Mouse (Mus musculus): ENCODE results near the gene Olfr108. TPM values are rescaled to one million over a fixed set of nuclear protein-coding genes. Genes with fewer than 3 reads are reported as not detected.

Gene Olfr108
- polyA plus RNA-seq (2014; fragmentation: Nextera tagmentation; extraction: Ambion mirVana) = not detected in 2 replicates

DNA sequence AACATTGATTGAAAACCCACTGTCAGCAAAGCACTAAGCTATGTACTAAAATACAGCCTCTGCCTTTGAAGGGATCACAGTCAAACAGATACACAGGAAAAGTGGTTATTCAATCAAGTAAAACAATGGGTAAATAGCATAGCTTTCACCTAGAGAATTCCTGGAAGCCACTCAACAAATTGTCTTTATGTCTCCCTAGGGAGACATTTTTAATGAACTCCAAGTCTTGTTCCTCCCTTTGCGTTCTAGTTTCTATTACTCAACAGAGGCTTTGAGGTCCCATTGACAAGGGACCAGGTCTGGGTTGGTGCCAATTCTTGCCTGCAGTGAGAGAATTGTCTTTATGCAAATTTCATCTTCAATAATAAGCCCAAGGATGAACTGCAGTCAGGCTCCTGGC, at the start of gene Olfr108:
TSS of gene Olfr108 (plus strand) at position 301 of the 400 bp plus-strand sequence.
- H3K27ac ChIP-seq (ENCODE audit: low read depth, low read length) = no peak within 1 kb of the TSS
- no peak within 1 kb of the TSS for H3K4me3 ChIP-seq (ENCODE audit: low read depth, low read length)
- no peaks in the 10 kb centered on the region for H3K27me3 ChIP-seq (ENCODE audit: control insufficient read depth, insufficient read depth, low read length)
- H3K4me1 ChIP-seq (ENCODE audit: control insufficient read depth, insufficient read depth, low read length) = no peaks in the 10 kb centered on the region
- no peaks in the 10 kb centered on the region for H3K36me3 ChIP-seq (ENCODE audit: control insufficient read depth, insufficient read depth, low read length)
- ATAC-seq (ENCODE audit: low FRiP score) (no peak), DNase-seq (ENCODE audit: low spot score, missing footprints) (no peak)
- H3K9ac ChIP-seq (ENCODE audit: low read length) = no peak within 1 kb of the TSS
- H3K4me2 ChIP-seq = no peak within 1 kb of the TSS
- H3K9me3 ChIP-seq (ENCODE audit: control insufficient read depth, low read length) = no peaks in the 10 kb centered on the region
- 86% methylated on average over 1 of the region's 1 CpGs for WGBS

DNA sequence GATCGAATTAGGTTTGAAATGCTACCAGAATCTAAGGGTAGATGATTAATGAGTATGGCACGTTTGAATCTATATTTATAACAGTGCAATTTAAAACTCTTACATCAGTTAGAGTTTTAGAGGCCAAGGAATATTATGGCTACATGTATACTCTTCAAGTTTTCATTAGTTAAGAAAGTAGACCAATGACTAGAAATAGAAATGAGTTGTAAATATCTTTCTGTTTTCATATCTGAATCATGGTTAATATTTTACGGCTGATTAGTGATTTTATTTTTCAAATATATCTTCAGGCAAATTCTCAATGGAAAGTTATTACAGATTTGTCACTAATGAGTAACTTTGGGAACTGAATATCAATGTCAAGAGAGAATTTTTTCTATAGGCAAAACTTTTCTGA, 46.4 kb upstream of the Olfr108 start, which contains the start of gene Olfr107:
TSS of gene Olfr107 (plus strand) at position 301 of the 400 bp plus-strand sequence.
- no peaks in the 10 kb centered on the region for H3K36me3 ChIP-seq (ENCODE audit: control insufficient read depth, insufficient read depth, low read length)
- H3K9me3 ChIP-seq (ENCODE audit: control insufficient read depth, low read length) = no peaks in the 10 kb centered on the region
- 85% methylated on average over 3 of the region's 3 CpGs for WGBS
- no peak within 1 kb of the TSS for H3K9ac ChIP-seq (ENCODE audit: low read length)
- DNase-seq (ENCODE audit: low spot score, missing footprints) = no peak
- ATAC-seq (ENCODE audit: low FRiP score) = no peak
- H3K27ac ChIP-seq (ENCODE audit: low read depth, low read length) = no peak within 1 kb of the TSS
- H3K27me3 ChIP-seq (ENCODE audit: control insufficient read depth, insufficient read depth, low read length) = no peaks in the 10 kb centered on the region
- no peaks in the 10 kb centered on the region for H3K4me1 ChIP-seq (ENCODE audit: control insufficient read depth, insufficient read depth, low read length)
- no peak within 1 kb of the TSS for H3K4me3 ChIP-seq (ENCODE audit: low read depth, low read length)
- no peak within 1 kb of the TSS for H3K4me2 ChIP-seq

DNA sequence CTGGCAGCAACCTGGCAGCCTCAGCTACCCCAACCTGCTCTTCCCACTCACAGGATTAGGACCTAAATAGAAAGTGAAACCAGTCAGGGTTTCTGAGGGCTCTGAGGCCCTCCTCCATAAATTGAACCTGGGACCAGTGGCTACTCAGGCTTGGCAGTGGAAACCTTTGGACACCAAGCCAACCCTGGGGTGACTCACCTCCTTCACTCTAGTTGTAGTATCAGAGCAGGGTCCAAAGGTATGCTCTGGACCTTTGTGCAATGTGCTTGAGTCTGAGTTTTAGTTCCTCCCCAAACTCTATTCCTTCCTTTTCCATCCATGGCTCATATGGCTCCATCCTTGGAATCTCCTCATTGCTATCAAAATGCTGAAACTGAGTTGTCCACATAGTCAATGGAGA, 31.9 kb upstream of the Olfr108 start:
- Histone ChIP-seq H3K27me3 (ENCODE audit: control insufficient read depth, insufficient read depth, low read length) (no peaks in the 10 kb centered on the region), H3K36me3 (ENCODE audit: control insufficient read depth, insufficient read depth, low read length) (no peaks in the 10 kb centered on the region), H3K4me3 (ENCODE audit: low read depth, low read length) (no peak overlapping the region), H3K27ac (ENCODE audit: low read depth, low read length) (no peak overlapping the region), H3K9me3 (ENCODE audit: control insufficient read depth, low read length) (no peaks in the 10 kb centered on the region), H3K4me1 (ENCODE audit: control insufficient read depth, insufficient read depth, low read length) (no peaks in the 10 kb centered on the region), H3K9ac (ENCODE audit: low read length) (no peak overlapping the region), H3K4me2 (no peak overlapping the region)
- no peak for DNase-seq (ENCODE audit: low spot score, missing footprints)
- ATAC-seq (ENCODE audit: low FRiP score) = no peak

DNA sequence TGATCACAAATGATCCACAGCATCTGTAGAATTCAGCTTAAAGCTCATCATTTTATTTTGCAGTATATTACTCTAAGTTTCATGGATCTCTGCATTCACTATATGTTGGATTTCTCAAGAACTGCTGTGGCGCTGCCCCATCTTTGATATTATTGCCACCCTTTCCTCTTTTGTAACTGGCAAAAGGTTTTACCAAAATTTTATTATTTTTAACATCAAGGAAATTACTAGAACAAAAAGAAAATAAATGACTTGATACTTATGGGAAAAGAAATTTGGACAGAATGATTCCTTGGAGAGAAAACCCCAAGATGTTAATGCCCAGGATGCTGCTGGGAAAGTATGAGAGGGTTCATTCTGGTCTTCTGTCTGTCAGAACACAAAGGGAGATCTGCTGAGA, 13.3 kb downstream of the Olfr108 start, which contains the start of gene Olfr109:
TSS of gene Olfr109 (plus strand) at position 301 of the 400 bp plus-strand sequence.
- Histone ChIP-seq H3K27ac (ENCODE audit: low read depth, low read length) (no peak within 1 kb of the TSS), H3K36me3 (ENCODE audit: control insufficient read depth, insufficient read depth, low read length) (no peaks in the 10 kb centered on the region), H3K4me1 (ENCODE audit: control insufficient read depth, insufficient read depth, low read length) (no peaks in the 10 kb centered on the region), H3K4me3 (ENCODE audit: low read depth, low read length) (no peak within 1 kb of the TSS), H3K9me3 (ENCODE audit: control insufficient read depth, low read length) (no peaks in the 10 kb centered on the region), H3K4me2 (no peak within 1 kb of the TSS), H3K9ac (ENCODE audit: low read length) (no peak within 1 kb of the TSS), H3K27me3 (ENCODE audit: control insufficient read depth, insufficient read depth, low read length) (no peaks in the 10 kb centered on the region)
- DNase-seq (ENCODE audit: low spot score, missing footprints) (no peak), ATAC-seq (ENCODE audit: low FRiP score) (no peak)
- 87% methylated on average over 1 of the region's 1 CpGs for WGBS

DNA sequence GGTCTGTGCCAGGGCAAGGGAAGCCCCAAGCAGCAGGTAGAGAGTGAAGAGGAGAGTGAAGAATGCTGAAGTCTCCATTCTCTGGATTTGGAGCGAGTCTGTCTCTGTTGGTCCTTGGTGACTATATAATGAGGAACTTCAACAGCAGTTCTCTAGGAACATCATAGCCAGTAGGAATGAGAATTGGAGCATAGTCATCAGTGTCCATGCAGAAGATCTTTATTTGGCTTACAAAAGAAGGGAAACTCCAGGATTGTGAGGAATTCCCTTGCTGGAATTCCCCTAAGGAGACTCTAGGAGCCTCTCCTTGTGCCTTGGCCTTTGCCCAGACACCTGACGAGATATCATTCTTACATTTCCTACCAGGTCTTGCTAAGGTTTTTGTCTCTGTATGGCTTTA, 38.2 kb downstream of the Olfr108 start, which contains the start of gene H2-M2:
TSS of gene H2-M2 (minus strand) at position 101 of the 400 bp plus-strand sequence.
- Histone ChIP-seq H3K4me1 (ENCODE audit: control insufficient read depth, insufficient read depth, low read length) (no peaks in the 10 kb centered on the region), H3K27me3 (ENCODE audit: control insufficient read depth, insufficient read depth, low read length) (no peaks in the 10 kb centered on the region), H3K4me2 (no peak within 1 kb of the TSS), H3K27ac (ENCODE audit: low read depth, low read length) (no peak within 1 kb of the TSS), H3K9me3 (ENCODE audit: control insufficient read depth, low read length) (no peaks in the 10 kb centered on the region), H3K36me3 (ENCODE audit: control insufficient read depth, insufficient read depth, low read length) (no peaks in the 10 kb centered on the region), H3K4me3 (ENCODE audit: low read depth, low read length) (no peak within 1 kb of the TSS), H3K9ac (ENCODE audit: low read length) (no peak within 1 kb of the TSS)
- 81% methylated on average over 2 of the region's 2 CpGs for WGBS
- no peak for ATAC-seq (ENCODE audit: low FRiP score)
- DNase-seq (ENCODE audit: low spot score, missing footprints) = no peak

DNA sequence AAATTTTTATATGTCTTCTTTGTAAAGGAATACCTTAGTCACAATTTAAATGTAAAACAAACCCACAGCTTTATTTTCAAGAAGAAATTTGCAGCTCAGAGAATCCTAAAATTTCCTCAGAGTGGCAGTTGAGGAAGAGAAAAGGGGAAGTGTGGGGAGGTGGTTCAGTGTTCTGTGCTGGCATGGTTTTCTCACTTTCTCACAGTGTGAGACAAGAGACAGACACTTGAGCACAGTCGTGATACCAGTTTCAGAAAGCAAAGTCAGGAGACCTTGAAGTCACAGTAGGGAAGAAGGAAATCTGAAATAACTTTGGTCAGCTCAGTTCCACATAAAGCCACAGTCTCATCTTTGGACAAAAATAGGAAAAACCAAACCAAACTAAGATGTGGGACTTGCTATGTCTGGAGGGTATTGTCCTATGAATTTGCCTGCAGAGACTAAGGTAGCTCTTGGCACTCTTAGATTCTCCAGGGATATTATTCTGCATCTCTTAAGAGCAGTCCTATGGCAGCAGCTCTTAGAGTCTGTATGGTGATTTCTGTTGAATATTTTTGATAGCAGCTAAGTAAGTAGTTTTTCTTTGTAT, 46.7 kb downstream of the Olfr108 start, which contains the start of gene Olfr110:
TSS of gene Olfr110 (plus strand) at position 539 of the 589 bp plus-strand sequence.
- no peak within 1 kb of the TSS for H3K27ac ChIP-seq (ENCODE audit: low read depth, low read length)
- H3K4me1 ChIP-seq (ENCODE audit: control insufficient read depth, insufficient read depth, low read length) = no peaks in the 10 kb centered on the region
- no peaks in the 10 kb centered on the region for H3K36me3 ChIP-seq (ENCODE audit: control insufficient read depth, insufficient read depth, low read length)
- no peak within 1 kb of the TSS for H3K4me3 ChIP-seq (ENCODE audit: low read depth, low read length)
- no peak within 1 kb of the TSS for H3K4me2 ChIP-seq
- no peaks in the 10 kb centered on the region for H3K27me3 ChIP-seq (ENCODE audit: control insufficient read depth, insufficient read depth, low read length)
- ATAC-seq (ENCODE audit: low FRiP score) (no peak), DNase-seq (ENCODE audit: low spot score, missing footprints) (no peak)
- H3K9me3 ChIP-seq (ENCODE audit: control insufficient read depth, low read length) = no peaks in the 10 kb centered on the region
- no peak within 1 kb of the TSS for H3K9ac ChIP-seq (ENCODE audit: low read length)
- WGBS = 52% methylated on average over 1 of the region's 1 CpGs

Other genes with a start within 250 kb of the Olfr108 start
- gene Olfr94, start 244.5 kb upstream of the Olfr108 start, polyA plus RNA-seq (2014; fragmentation: Nextera tagmentation; extraction: Ambion mirVana) = not detected in 2 replicates
- not detected in 2 replicates for gene Olfr95, start 232.4 kb upstream of the Olfr108 start, polyA plus RNA-seq (2014; fragmentation: Nextera tagmentation; extraction: Ambion mirVana)
- not detected in 2 replicates for gene Olfr96, start 225.3 kb upstream of the Olfr108 start, polyA plus RNA-seq (2014; fragmentation: Nextera tagmentation; extraction: Ambion mirVana)
- gene Olfr97, start 208.2 kb upstream of the Olfr108 start, polyA plus RNA-seq (2014; fragmentation: Nextera tagmentation; extraction: Ambion mirVana) = not detected in 2 replicates
- not detected in 2 replicates for gene Olfr98, start 181.7 kb upstream of the Olfr108 start, polyA plus RNA-seq (2014; fragmentation: Nextera tagmentation; extraction: Ambion mirVana)
- 1.4 and 1.8 TPM in 2 replicates for gene H2-M3, start 175.3 kb upstream of the Olfr108 start, polyA plus RNA-seq (2014; fragmentation: Nextera tagmentation; extraction: Ambion mirVana)
- gene Olfr99, start 162.0 kb upstream of the Olfr108 start, polyA plus RNA-seq (2014; fragmentation: Nextera tagmentation; extraction: Ambion mirVana) = not detected in 2 replicates
- gene Olfr101, start 141.2 kb upstream of the Olfr108 start, polyA plus RNA-seq (2014; fragmentation: Nextera tagmentation; extraction: Ambion mirVana) = not detected in 2 replicates
- not detected in 2 replicates for gene Olfr102, start 128.4 kb upstream of the Olfr108 start, polyA plus RNA-seq (2014; fragmentation: Nextera tagmentation; extraction: Ambion mirVana)
- not detected in 2 replicates for gene Olfr103, start 105.8 kb upstream of the Olfr108 start, polyA plus RNA-seq (2014; fragmentation: Nextera tagmentation; extraction: Ambion mirVana)
- not detected in 2 replicates for gene Olfr104-ps, start 85.9 kb upstream of the Olfr108 start, polyA plus RNA-seq (2014; fragmentation: Nextera tagmentation; extraction: Ambion mirVana)
- gene Olfr105-ps, start 66.4 kb upstream of the Olfr108 start, polyA plus RNA-seq (2014; fragmentation: Nextera tagmentation; extraction: Ambion mirVana) = not detected in 2 replicates
- not detected in 2 replicates for gene Olfr106-ps, start 55.1 kb upstream of the Olfr108 start, polyA plus RNA-seq (2014; fragmentation: Nextera tagmentation; extraction: Ambion mirVana)
- gene Olfr107, start 46.3 kb upstream of the Olfr108 start, polyA plus RNA-seq (2014; fragmentation: Nextera tagmentation; extraction: Ambion mirVana) = not detected in 2 replicates
- gene Olfr109, start 13.4 kb downstream of the Olfr108 start, polyA plus RNA-seq (2014; fragmentation: Nextera tagmentation; extraction: Ambion mirVana) = not detected in 2 replicates
- not detected in 2 replicates for gene H2-M2, start 38.1 kb downstream of the Olfr108 start, polyA plus RNA-seq (2014; fragmentation: Nextera tagmentation; extraction: Ambion mirVana)
- gene Olfr110, start 47.0 kb downstream of the Olfr108 start, polyA plus RNA-seq (2014; fragmentation: Nextera tagmentation; extraction: Ambion mirVana) = not detected in 2 replicates
- gene Olfr111, start 62.5 kb downstream of the Olfr108 start, polyA plus RNA-seq (2014; fragmentation: Nextera tagmentation; extraction: Ambion mirVana) = not detected in 2 replicates
- not detected in 2 replicates for gene Olfr112, start 124.0 kb downstream of the Olfr108 start, polyA plus RNA-seq (2014; fragmentation: Nextera tagmentation; extraction: Ambion mirVana)
- gene Olfr113, start 132.2 kb downstream of the Olfr108 start, polyA plus RNA-seq (2014; fragmentation: Nextera tagmentation; extraction: Ambion mirVana) = not detected in 2 replicates
- not detected in 2 replicates for gene Olfr114, start 147.3 kb downstream of the Olfr108 start, polyA plus RNA-seq (2014; fragmentation: Nextera tagmentation; extraction: Ambion mirVana)
- not detected in 2 replicates for gene Olfr115, start 181.6 kb downstream of the Olfr108 start, polyA plus RNA-seq (2014; fragmentation: Nextera tagmentation; extraction: Ambion mirVana)
- not detected in 2 replicates for gene Olfr116, start 181.7 kb downstream of the Olfr108 start, polyA plus RNA-seq (2014; fragmentation: Nextera tagmentation; extraction: Ambion mirVana)
- gene Olfr117, start 218.3 kb downstream of the Olfr108 start, polyA plus RNA-seq (2014; fragmentation: Nextera tagmentation; extraction: Ambion mirVana) = not detected in 2 replicates
- not detected in 2 replicates for gene Olfr118, start 221.5 kb downstream of the Olfr108 start, polyA plus RNA-seq (2014; fragmentation: Nextera tagmentation; extraction: Ambion mirVana)

All from midbrain, embryonic 11.5 days (tissue).